Mouse (Mus musculus): ENCODE measurements around the gene Slc35f4. TPM values are rescaled to one million over a fixed set of nuclear protein-coding genes. Genes with fewer than 3 reads are reported as not detected.

Gene Slc35f4
- total and polyA plus RNA-seq, 3 experiments = not detected

- Histone ChIP-seq H3K4me3 (replicated peaks in 1 of 3; ENCODE audit: low read depth in 2 of 3, low read length in 2 of 3, poor library complexity in 1 of 3) (no peak overlapping the region), H3K79me2 (replicated peaks; ENCODE audit: control insufficient read depth, extremely low read depth, insufficient read depth, poor library complexity, severe bottlenecking) (no peaks in the 10 kb centered on the region), H3K4me2 (ENCODE audit: insufficient read depth, low read depth, poor library complexity, severe bottlenecking) (no peak overlapping the region), H3K9ac (ENCODE audit: insufficient read depth, low read depth) (no peak overlapping the region), H3K27ac (ENCODE audit: insufficient read depth, low read depth) (no peak overlapping the region), H3K4me1 (ENCODE audit: control insufficient read depth in 1 of 2, insufficient read depth in 2 of 2) (peaks cover 0 to 24% of the 10 kb centered on the region in 2 experiments; a peak in 2 of 4 replicates), H3K36me3 (replicated peaks in 1 of 2; ENCODE audit: control insufficient read depth in 1 of 2, insufficient read depth in 1 of 2, low read length in 1 of 2) (no peaks in the 10 kb centered on the region), H3K9me3 (replicated peaks; ENCODE audit: low read length) (no peaks in the 10 kb centered on the region), H3K27me3 (replicated peaks) (no peaks in the 10 kb centered on the region)
- dilution Hi-C loops (cut with MboI; ENCODE audit: extremely low pct_ligation_motif_present, extremely low pct_unique_long_range_greater_than_20kb, low sequenced_read_pairs) = no loop called here
- no peak for TF ChIP-seq USF1 (IDR thresholded peaks at IDR 0.05; ENCODE audit: low read depth, low read length)
- TF ChIP-seq NELFE (IDR thresholded peaks at IDR 0.05; ENCODE audit: low read depth, low read length) = no peak
- DNase-seq (ENCODE audit: extremely low read depth) = no peak
- in situ Hi-C loops (cut with MboI; ENCODE audit: low pct_ligation_motif_present, low pct_unique_long_range_greater_than_20kb, low sequenced_read_pairs) = no loop called here
Measured at GRCm38 (mm10) chr14:49493793-49494192, 32.1 kb downstream of the Slc35f4 start.

DNA sequence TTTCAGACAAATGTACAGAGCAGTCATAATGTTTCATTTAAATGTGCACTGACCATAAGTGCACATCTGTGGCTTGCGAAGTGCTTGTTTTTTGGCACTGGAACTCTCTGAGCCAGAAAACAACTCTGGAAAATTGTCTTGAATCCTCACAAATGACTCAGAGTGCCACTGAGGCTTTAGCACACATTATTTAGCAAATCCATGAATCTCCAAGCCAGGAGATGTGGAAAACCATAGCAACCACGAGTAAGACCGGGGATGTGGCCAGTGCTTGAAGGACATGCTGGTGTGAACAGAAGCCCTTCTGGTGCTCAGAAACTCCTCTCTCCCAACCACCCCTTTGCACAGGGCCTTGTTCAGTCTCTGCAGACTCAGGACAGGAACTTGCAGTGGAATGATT lies 33.3 kb downstream of the Slc35f4 start:
- Histone ChIP-seq H3K9me3 (replicated peaks; ENCODE audit: low read length) (no peaks in the 10 kb centered on the region), H3K9ac (ENCODE audit: insufficient read depth, low read depth) (no peak overlapping the region), H3K27me3 (replicated peaks) (no peaks in the 10 kb centered on the region), H3K4me3 (replicated peaks in 1 of 3; ENCODE audit: low read depth in 2 of 3, low read length in 2 of 3, poor library complexity in 1 of 3) (no peak overlapping the region), H3K4me1 (ENCODE audit: control insufficient read depth in 1 of 2, insufficient read depth in 2 of 2) (peaks cover 0 to 24% of the 10 kb centered on the region in 2 experiments; a peak in 2 of 4 replicates), H3K4me2 (ENCODE audit: insufficient read depth, low read depth, poor library complexity, severe bottlenecking) (no peak overlapping the region), H3K36me3 (replicated peaks in 1 of 2; ENCODE audit: control insufficient read depth in 1 of 2, insufficient read depth in 1 of 2, low read length in 1 of 2) (no peaks in the 10 kb centered on the region), H3K79me2 (replicated peaks; ENCODE audit: control insufficient read depth, extremely low read depth, insufficient read depth, poor library complexity, severe bottlenecking) (no peaks in the 10 kb centered on the region), H3K27ac (ENCODE audit: insufficient read depth, low read depth) (no peak overlapping the region)
- no peak for TF ChIP-seq POLR2A (IDR thresholded peaks at IDR 0.05; ENCODE audit: low read depth, low read length)
- no peak for TF ChIP-seq MAZ (IDR thresholded peaks at IDR 0.05; ENCODE audit: low read depth, low read length)
- dilution Hi-C loops (cut with MboI; ENCODE audit: extremely low pct_ligation_motif_present, extremely low pct_unique_long_range_greater_than_20kb, low sequenced_read_pairs) = no loop called here
- DNase-seq (ENCODE audit: extremely low read depth) = no peak
- in situ Hi-C loops (cut with MboI; ENCODE audit: low pct_ligation_motif_present, low pct_unique_long_range_greater_than_20kb, low sequenced_read_pairs) = no loop called here

DNA sequence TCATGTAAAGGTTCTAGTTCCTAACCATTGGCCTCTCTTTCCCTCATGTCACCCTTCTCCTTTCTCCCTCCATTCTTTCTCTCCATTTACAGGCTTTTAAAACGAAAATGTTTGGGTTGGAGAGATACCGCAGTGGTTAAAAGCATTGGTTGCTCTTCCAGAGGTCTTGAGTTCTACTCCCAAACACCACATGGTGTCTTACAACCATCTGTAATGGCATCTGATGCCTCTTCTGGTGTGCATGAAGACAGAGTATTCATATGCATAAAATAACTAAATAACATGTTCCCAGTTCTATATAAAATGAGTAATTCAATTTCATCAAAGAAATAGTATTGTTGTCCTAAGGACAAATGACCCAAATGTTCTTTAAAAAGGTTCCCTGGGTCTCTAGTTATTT lies 49.2 kb downstream of the Slc35f4 start:
- TF ChIP-seq HCFC1 (IDR thresholded peaks at IDR 0.05; ENCODE audit: low read depth, low read length) (no peak), SIN3A (IDR thresholded peaks at IDR 0.05; ENCODE audit: low read length) (no peak), MAZ (IDR thresholded peaks at IDR 0.05; ENCODE audit: low read depth, low read length) (no peak), CTCF (conservative IDR thresholded peaks at IDR 0.05 in 1 of 2, IDR thresholded peaks at IDR 0.05 in 1 of 2; ENCODE audit: low read depth in 2 of 2, low read length in 2 of 2) (no peak), CHD1 (IDR thresholded peaks at IDR 0.05; ENCODE audit: low read depth, low read length) (no peak), ZC3H11A (IDR thresholded peaks at IDR 0.05; ENCODE audit: low read depth, low read length) (no peak), EP300 (IDR thresholded peaks at IDR 0.05; ENCODE audit: low read length) (no peak), MAFK (IDR thresholded peaks at IDR 0.05; ENCODE audit: insufficient replicate concordance, low read length) (no peak), NELFE (IDR thresholded peaks at IDR 0.05; ENCODE audit: low read depth, low read length) (no peak), USF1 (IDR thresholded peaks at IDR 0.05; ENCODE audit: low read depth, low read length) (no peak), ETS1 (conservative IDR thresholded peaks at IDR 0.05; ENCODE audit: low read depth, low read length) (no peak), IRF4 (IDR thresholded peaks at IDR 0.05; ENCODE audit: low read depth, low read length) (no peak), MXI1 (IDR thresholded peaks at IDR 0.05; ENCODE audit: low read depth, low read length) (no peak), MAX (IDR thresholded peaks at IDR 0.05; ENCODE audit: low read length) (no peak), ZMIZ1 (IDR thresholded peaks at IDR 0.05; ENCODE audit: low read depth, low read length) (no peak), GABPA (IDR thresholded peaks at IDR 0.05; ENCODE audit: insufficient replicate concordance, low read depth, low read length) (no peak), USF2 (conservative IDR thresholded peaks at IDR 0.05; ENCODE audit: low read depth, low read length) (no peak), ZKSCAN1 (IDR thresholded peaks at IDR 0.05; ENCODE audit: borderline replicate concordance, low read depth, low read length) (no peak)
- Histone ChIP-seq H3K36me3 (replicated peaks in 1 of 2; ENCODE audit: control insufficient read depth in 1 of 2, insufficient read depth in 1 of 2, low read length in 1 of 2) (no peaks in the 10 kb centered on the region), H3K4me2 (ENCODE audit: insufficient read depth, low read depth, poor library complexity, severe bottlenecking) (no peak overlapping the region), H3K4me3 (replicated peaks in 1 of 3; ENCODE audit: low read depth in 2 of 3, low read length in 2 of 3, poor library complexity in 1 of 3) (no peak overlapping the region), H3K9ac (ENCODE audit: insufficient read depth, low read depth) (no peak overlapping the region), H3K4me1 (ENCODE audit: control insufficient read depth in 1 of 2, insufficient read depth in 2 of 2) (no peaks in the 10 kb centered on the region), H3K9me3 (replicated peaks; ENCODE audit: low read length) (no peaks in the 10 kb centered on the region), H3K79me2 (replicated peaks; ENCODE audit: control insufficient read depth, extremely low read depth, insufficient read depth, poor library complexity, severe bottlenecking) (no peaks in the 10 kb centered on the region), H3K27ac (ENCODE audit: insufficient read depth, low read depth) (no peak overlapping the region), H3K27me3 (replicated peaks) (no peaks in the 10 kb centered on the region)
- no peak for DNase-seq (ENCODE audit: extremely low read depth)
- in situ Hi-C loops (cut with MboI; ENCODE audit: low pct_ligation_motif_present, low pct_unique_long_range_greater_than_20kb, low sequenced_read_pairs) (no loop called here), dilution Hi-C loops (cut with MboI; ENCODE audit: extremely low pct_ligation_motif_present, extremely low pct_unique_long_range_greater_than_20kb, low sequenced_read_pairs) (no loop called here)

All from CH12.LX (cell line).